Mouse (Mus musculus) heart, embryonic 16.5 days (tissue): Measurements from ENCODE around the gene Ppp2r5e. TPM values are rescaled to one million over a fixed set of nuclear protein-coding genes. Genes with fewer than 3 reads are reported as not detected.
A peak's percentile ranks its signal among the peaks of the same experiment; 100 is the strongest.
"Not testable (repeated sequence)": the region's sequence is repeated elsewhere in the genome, so short reads cannot be mapped to it uniquely, and the experiment has no call there.

Experiments used
- ATAC-seq: fragments of 200-750 bp; cut with Nextera tagmentation; replicated peaks from 2 replicates; pipeline ENCODE4 v1.8.0; 2017; ENCODE audit warnings: moderate number of reproducible peaks; ENCODE audit not compliant: insufficient read depth, low FRiP score; ENCODE audit errors: extremely low read depth
- H3K27ac ChIP-seq: fragments of 300-500 bp; sonication (generic); 2 replicates; pipeline ENCODE4 v1.5.1; 2014; ENCODE audit warnings: mild to moderate bottlenecking, low read length, control low read depth, moderate library complexity
- H3K27me3 ChIP-seq: fragments of 300-500 bp; sonication (generic); 2 replicates; pipeline ENCODE4 v1.6.1; 2014; ENCODE audit warnings: low read length, mixed read lengths; ENCODE audit not compliant: control insufficient read depth, insufficient read depth
- H3K36me3 ChIP-seq: fragments of 300-500 bp; sonication (generic); 2 replicates; pipeline ENCODE4 v1.6.1; 2014; ENCODE audit not compliant: control insufficient read depth, insufficient read depth
- H3K4me1 ChIP-seq: fragments of 300-500 bp; sonication (generic); 2 replicates; pipeline ENCODE4 v1.6.1; 2014; ENCODE audit warnings: low read length, mixed read lengths; ENCODE audit not compliant: control insufficient read depth, insufficient read depth
- H3K4me2 ChIP-seq: fragments of 300-500 bp; sonication (generic); 2 replicates; pipeline ENCODE4 v1.6.1; 2014; ENCODE audit warnings: low read depth, mild to moderate bottlenecking, control low read depth, low read length
- H3K4me3 ChIP-seq: fragments of 300-500 bp; sonication (generic); 2 replicates; pipeline ENCODE4 v1.5.1; 2014; ENCODE audit warnings: mild to moderate bottlenecking, control low read depth, low read length
- H3K9ac ChIP-seq: fragments of 300-500 bp; sonication (generic); 2 replicates; pipeline ENCODE4 v1.6.1; 2014; ENCODE audit warnings: low read length, control low read depth
- H3K9me3 ChIP-seq: fragments of 300-500 bp; sonication (generic); replicated peaks from 2 replicates; pipeline ENCODE4 v1.6.1; 2016; ENCODE audit warnings: low read length; ENCODE audit not compliant: control insufficient read depth
- WGBS: fragments of 180-500 bp; shearing (Covaris S2); extraction: QIAGEN DNeasy Blood & Tissue Kit; methylation state at CpG from one replicate; pipeline ENCODE4 v1.1.7; 2014; 5-methylcytosine and 5-hydroxymethylcytosine counted together
- polyA plus RNA-seq: library from polyadenylated mRNA; unstranded; fragments of >200 nt; fragmentation: Nextera tagmentation; extraction: Ambion mirVana; gene quantifications from 2 replicates; pipeline ENCODE4 v1.2.1, GENCODE M21; 2015

The Ppp2r5e gene
- polyA plus RNA-seq, 1 experiment from 2014 or later: 7.9 TPM

DNA sequence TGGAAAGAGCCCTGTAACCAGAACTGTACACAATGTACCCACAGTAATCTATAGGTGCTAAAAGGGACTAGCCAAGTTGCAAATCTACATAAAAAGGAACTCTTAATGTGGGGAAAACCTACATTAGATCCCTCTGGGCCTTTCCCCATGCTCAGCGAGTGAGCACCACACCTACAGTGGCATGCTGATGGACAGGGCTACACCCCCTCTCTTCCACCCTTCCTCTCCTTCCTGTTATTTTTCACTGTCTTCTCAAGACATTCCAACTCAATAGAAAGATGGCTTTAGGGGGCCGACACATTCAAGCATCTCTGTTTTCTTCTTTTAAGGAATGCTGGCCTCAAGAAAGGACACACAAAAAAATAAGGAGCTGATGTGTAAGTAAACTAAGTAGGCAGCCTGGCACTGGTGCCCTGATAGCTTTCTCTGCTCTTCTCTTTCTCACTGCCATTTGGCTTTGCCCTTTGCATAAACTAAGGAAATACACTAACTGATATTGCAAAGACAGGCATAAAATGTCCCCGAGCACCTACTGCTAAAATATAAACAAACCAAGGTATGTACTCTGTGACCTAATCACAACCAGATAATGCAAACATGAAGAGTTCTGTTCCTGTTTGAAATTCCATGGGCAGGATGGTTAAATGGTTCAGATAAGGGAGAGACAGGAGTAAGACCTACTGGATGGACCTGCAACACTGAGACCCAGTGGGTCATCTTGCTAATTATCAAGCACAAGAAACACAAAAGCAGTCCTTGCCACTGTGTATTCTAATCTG, 103.3 kb downstream of the Ppp2r5e start:
- Histone ChIP-seq H3K9me3 (no peaks in the 10 kb centered on the region), H3K4me2 (no peak overlapping the region), H3K4me3 (no peak overlapping the region), H3K36me3 (no peaks in the 10 kb centered on the region; the same call in 1 of the 2 replicates), H3K4me1 (peaks cover 3% of the 10 kb centered on the region), H3K9ac (no peak overlapping the region), H3K27me3 (no peaks in the 10 kb centered on the region), H3K27ac (no peak overlapping the region)
- 64% methylated on average over 3 of the region's 3 CpGs for WGBS
- no peak for ATAC-seq

DNA sequence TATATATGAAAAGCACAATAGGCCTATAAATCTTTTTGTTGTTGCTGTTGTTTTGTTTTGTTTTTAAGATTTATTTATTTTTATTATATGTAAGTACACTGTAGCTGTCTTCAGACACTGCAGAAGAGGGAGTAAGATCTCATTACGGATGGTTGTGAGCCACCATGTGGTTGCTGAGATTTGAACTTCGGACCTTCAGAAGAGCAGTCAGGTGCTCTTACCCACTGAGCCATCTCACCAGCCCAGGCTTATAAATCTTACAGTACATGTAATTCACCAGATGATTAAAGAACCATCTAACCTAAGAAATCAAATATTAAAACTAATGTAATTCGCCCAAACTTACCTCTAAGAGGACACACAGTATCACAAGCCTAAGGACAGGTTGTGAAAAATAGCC, 103.9 kb downstream of the Ppp2r5e start:
- 91% methylated on average over 3 of the region's 3 CpGs for WGBS
- not testable (repeated sequence) for ATAC-seq

DNA sequence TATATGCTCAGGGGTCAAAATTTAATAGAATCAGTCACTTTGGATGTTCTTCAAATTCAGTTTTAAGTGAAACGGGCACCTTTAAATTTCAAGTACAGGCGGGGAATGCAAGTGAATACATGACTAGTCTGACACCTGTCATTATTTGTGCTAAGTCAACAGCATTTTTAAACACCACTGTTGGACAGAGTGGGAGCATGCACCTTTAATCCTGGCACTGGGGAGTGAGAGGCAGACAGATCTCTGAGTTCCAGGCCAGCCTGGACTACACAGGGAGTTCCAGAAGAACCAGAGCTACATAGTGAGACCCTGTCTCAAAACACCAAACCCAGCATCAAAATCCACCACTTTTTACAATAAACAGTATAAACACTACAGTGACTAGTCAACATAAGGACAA, 108.5 kb downstream of the Ppp2r5e start:
- H3K4me2 ChIP-seq: no peak overlapping the region
- no peak overlapping the region for H3K9ac ChIP-seq
- no peaks in the 10 kb centered on the region for H3K4me1 ChIP-seq
- H3K36me3 ChIP-seq: no peaks in the 10 kb centered on the region; the same call in 1 of the 2 replicates
- 97% methylated on average over 2 of the region's 2 CpGs for WGBS
- no peak for ATAC-seq
- no peak overlapping the region for H3K27ac ChIP-seq
- no peak overlapping the region for H3K4me3 ChIP-seq
- no peaks in the 10 kb centered on the region for H3K9me3 ChIP-seq
- no peaks in the 10 kb centered on the region for H3K27me3 ChIP-seq

More for the DNA sequence above, 103.9 kb downstream of the Ppp2r5e start:
- not testable (repeated sequence) for H3K4me1 ChIP-seq, H3K36me3 ChIP-seq, H3K9ac ChIP-seq, H3K27me3 ChIP-seq, H3K4me2 ChIP-seq, H3K9me3 ChIP-seq, H3K27ac ChIP-seq, H3K4me3 ChIP-seq

DNA sequence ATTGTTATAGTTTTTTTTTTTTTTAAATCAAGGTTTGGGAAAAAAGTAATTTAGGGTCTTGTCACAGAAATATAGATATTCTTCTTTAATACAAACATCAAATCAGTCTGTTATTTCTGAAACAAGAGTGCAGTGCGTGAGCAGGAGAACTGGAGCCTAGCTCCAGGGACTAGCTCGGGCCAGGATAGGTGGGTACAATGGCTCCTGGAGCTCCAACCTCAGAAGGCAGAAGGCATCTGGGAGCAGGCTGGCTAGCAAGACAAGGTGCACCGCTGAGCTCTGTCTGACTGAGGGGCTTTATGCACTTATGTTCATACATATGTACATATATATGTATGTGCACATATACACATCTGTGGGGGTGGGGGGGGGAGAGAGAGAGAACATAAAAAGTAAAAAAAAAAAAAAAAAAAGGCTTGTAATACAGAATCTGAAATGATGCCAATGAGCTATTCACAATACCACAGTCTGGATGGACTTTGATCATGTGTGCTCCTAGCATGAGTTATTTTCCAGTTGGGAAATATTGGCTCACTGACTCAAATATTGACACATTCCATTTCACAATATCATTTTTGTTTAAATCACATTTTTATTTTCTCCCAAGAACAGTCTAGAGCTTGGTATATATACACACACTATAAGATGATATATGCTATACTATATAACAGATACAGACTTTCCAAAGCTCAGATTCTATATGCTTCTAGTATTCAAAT, 109.3 kb downstream of the Ppp2r5e start:
- H3K9ac ChIP-seq: no peak overlapping the region
- 94% methylated on average over 3 of the region's 3 CpGs for WGBS
- no peaks in the 10 kb centered on the region; the same call in 1 of the 2 replicates for H3K36me3 ChIP-seq
- no peak for ATAC-seq
- no peaks in the 10 kb centered on the region for H3K9me3 ChIP-seq
- H3K4me3 ChIP-seq: no peak overlapping the region
- H3K4me1 ChIP-seq: no peaks in the 10 kb centered on the region
- H3K27ac ChIP-seq: no peak overlapping the region
- H3K4me2 ChIP-seq: no peak overlapping the region
- H3K27me3 ChIP-seq: no peaks in the 10 kb centered on the region

DNA sequence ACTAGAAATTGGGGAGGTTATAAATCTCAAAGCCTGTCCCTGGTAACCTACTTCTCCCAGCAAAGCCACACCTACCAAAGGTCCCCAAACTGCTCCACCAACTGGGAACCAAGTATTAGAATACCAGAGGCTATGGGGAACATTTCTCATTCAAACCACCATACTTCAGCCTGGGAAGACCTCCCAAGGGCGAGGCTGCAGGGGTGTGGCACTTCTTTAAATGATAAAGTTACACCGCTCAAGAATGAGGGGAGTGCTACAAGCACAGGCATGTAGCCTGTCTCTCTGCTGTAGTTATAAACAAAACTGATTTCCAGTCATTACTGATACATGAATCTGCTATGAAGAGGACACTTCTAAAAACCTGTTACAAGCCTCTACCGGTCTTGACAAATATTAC, 113.3 kb downstream of the Ppp2r5e start:
- H3K4me1 ChIP-seq: peaks cover 4% of the 10 kb centered on the region; the same call in 1 of the 2 replicates
- no peaks in the 10 kb centered on the region for H3K27me3 ChIP-seq
- H3K9ac ChIP-seq: no peak overlapping the region
- no peak overlapping the region for H3K4me2 ChIP-seq
- ATAC-seq: no peak
- WGBS: 82% methylated on average over 3 of the region's 3 CpGs
- no peaks in the 10 kb centered on the region for H3K36me3 ChIP-seq
- no peaks in the 10 kb centered on the region for H3K9me3 ChIP-seq
- no peak overlapping the region for H3K27ac ChIP-seq
- H3K4me3 ChIP-seq: no peak overlapping the region

DNA sequence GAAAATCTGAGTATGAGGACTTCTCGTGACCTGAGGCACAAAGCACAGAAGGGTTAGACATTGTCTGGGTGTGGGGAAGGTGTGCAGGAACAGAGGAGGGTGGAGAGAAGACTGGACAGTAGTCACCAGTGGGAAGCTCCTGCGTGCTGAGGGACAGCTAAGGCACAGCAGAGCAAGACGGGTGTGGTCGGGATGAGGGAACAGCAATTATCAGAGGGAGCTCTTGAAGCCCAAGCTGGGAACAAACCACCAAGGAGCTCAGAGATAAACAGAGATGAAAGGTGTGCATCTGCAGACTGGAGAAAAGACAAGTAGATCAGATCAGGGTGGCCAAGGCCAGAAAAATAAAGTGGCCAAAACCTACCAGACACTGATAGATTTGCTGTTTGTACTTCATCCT, 114.0 kb downstream of the Ppp2r5e start:
- H3K9ac ChIP-seq: no peak overlapping the region
- H3K27me3 ChIP-seq: no peaks in the 10 kb centered on the region
- H3K4me3 ChIP-seq: no peak overlapping the region
- H3K36me3 ChIP-seq: no peaks in the 10 kb centered on the region
- no peaks in the 10 kb centered on the region for H3K9me3 ChIP-seq
- H3K4me2 ChIP-seq: no peak overlapping the region
- peaks cover 8% of the 10 kb centered on the region; the same call in 1 of the 2 replicates for H3K4me1 ChIP-seq
- H3K27ac ChIP-seq: no peak overlapping the region
- WGBS: 87% methylated on average over 4 of the region's 4 CpGs
- ATAC-seq: no peak

DNA sequence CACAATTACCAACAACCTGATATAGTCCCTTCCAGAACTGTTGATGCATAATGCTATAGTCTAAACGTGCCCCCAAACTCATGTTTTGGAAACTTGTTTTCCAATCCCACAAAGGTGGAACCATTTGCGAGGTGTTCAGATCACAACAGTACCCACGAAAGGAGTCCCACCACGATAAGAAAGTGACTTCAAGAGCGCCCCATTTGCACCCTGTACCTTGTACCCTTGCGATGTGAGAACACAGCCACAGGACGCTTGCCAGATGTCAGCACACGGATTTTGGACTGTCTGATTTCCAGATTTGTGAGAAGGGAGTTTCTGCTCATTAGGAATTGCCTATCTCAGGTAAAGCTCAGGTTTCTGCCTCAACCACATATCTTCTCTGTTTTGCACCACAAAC, 116.0 kb downstream of the Ppp2r5e start:
- no peak for ATAC-seq
- no peak overlapping the region for H3K4me2 ChIP-seq
- peaks cover 8% of the 10 kb centered on the region; the same call in 1 of the 2 replicates for H3K4me1 ChIP-seq
- no peaks in the 10 kb centered on the region for H3K27me3 ChIP-seq
- no peak overlapping the region for H3K4me3 ChIP-seq
- H3K36me3 ChIP-seq: no peaks in the 10 kb centered on the region
- no peak overlapping the region for H3K27ac ChIP-seq
- H3K9ac ChIP-seq: no peak overlapping the region
- WGBS: 87% methylated on average over 8 of the region's 8 CpGs
- no peaks in the 10 kb centered on the region for H3K9me3 ChIP-seq

DNA sequence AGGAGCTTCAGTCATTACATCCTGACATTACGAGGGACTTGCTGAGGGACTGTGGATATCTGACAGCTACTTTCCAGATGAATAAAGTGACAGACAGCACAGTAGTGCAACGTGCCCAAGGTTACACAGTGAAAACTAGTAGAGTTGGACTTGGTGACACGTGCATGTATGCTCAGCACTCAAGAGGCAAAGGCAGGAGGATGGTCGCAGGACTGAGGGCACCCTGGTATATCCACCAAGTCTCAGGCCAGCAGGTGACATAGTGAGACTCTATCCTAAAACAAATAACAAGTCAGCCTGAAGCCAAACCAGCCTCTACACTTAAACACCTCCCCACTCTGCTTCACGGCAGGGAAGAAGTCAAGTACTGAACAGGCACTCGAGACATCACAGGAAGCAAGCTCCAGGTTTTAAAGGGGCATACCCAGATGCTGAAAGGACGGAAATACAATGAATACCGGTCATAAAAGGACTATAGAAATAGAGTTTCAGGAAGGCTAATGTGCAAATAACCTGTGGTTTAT, 116.6 kb downstream of the Ppp2r5e start:
- H3K27ac ChIP-seq: no peak overlapping the region
- no peak overlapping the region for H3K4me3 ChIP-seq
- H3K9me3 ChIP-seq: no peaks in the 10 kb centered on the region
- no peak for ATAC-seq
- H3K4me2 ChIP-seq: no peak overlapping the region
- no peaks in the 10 kb centered on the region for H3K27me3 ChIP-seq
- peaks cover 8% of the 10 kb centered on the region; the same call in 1 of the 2 replicates for H3K4me1 ChIP-seq
- 53% methylated on average over 8 of the region's 8 CpGs for WGBS
- H3K36me3 ChIP-seq: no peaks in the 10 kb centered on the region
- no peak overlapping the region for H3K9ac ChIP-seq

DNA sequence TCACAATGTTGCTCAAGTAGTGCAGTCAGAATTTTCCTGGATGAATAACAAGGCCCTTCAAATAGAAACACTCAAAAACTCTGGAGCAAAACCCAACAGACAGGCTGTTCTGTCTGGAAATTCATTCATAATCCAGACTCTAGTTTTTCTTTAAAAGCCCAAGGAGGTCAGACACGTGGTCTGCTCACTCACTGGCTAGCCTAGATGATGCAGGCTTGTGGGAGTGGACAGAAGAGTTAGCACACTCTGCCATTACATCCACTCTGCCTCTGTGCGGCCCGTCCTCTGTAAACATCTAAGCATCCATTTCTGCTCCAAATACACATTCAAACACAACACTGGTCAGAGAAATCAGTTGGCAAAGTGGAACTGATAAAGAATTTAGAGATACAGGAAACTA, 117.4 kb downstream of the Ppp2r5e start:
- ATAC-seq: no peak
- WGBS: 88% methylated on average over 3 of the region's 3 CpGs

More for the DNA sequence above, 117.4 kb downstream of the Ppp2r5e start:
- Histone ChIP-seq H3K4me3 (no peak overlapping the region), H3K27me3 (no peaks in the 10 kb centered on the region), H3K27ac (0 out of 2 replicates have a peak overlapping the region, but pooled peaks have one; percentile 18), H3K4me1 (peaks cover 8% of the 10 kb centered on the region; the same call in 1 of the 2 replicates), H3K4me2 (no peak overlapping the region), H3K9ac (no peak overlapping the region), H3K36me3 (no peaks in the 10 kb centered on the region), H3K9me3 (no peaks in the 10 kb centered on the region)
